Mouse (Mus musculus) layer of hippocampus, adult 18-20 months (tissue): ENCODE results near the gene Gabrr1. TPM values are rescaled to one million over a fixed set of nuclear protein-coding genes. Genes with fewer than 3 reads are reported as not detected.

Source experiments
- DNase-seq, 2 experiments: peaks; one replicate each; pipeline ENCODE4 v3.0.0; 2022; ENCODE audit warnings: low spot score in 2 of 2
- total RNA-seq, 2 experiments: library from RNA; stranded (reverse); gene quantifications; 2 replicates each; pipeline ENCODE4 v1.2.3; 2021

The Gabrr1 gene
- total RNA-seq, 2 experiments from 2014 or later = 0.13 TPM; not detected in 1

- DNase-seq = peak in 1 of 2 experiments; percentile 48
These were observed 76.8 kb downstream of the Gabrr1 start, which contains the start of gene Srsf12 for GRCm38 (mm10) chr4:33208881-33209841. Gene Srsf12 (plus strand): TSS chr4:33208991.

Other genes with a start within 250 kb of the Gabrr1 start
- gene Ankrd6, start 181.7 kb upstream of the Gabrr1 start, total RNA-seq = 10 to 100 TPM; 36.7 to 42.9 TPM
- gene Rragd, start 149.5 kb upstream of the Gabrr1 start, total RNA-seq = 10 to 100 TPM; 64.8 to 70.4 TPM
- gene Ube2j1, start 101.1 kb upstream of the Gabrr1 start, total RNA-seq = 100 to 1,000 TPM in 1 of 2 experiments, 10 to 100 TPM in 1; 92.7 to 100 TPM
- under 1 TPM; 0.62 to 0.81 TPM for gene Gabrr2, start 69.5 kb upstream of the Gabrr1 start, total RNA-seq
- gene Pm20d2, start 57.2 kb downstream of the Gabrr1 start, total RNA-seq = 10 to 100 TPM in 1 of 2 experiments, 1 to 10 TPM in 1; 9.5 to 10.1 TPM
- 10 to 100 TPM; 24.2 to 26.5 TPM for gene Srsf12, start 76.5 kb downstream of the Gabrr1 start, total RNA-seq
- 100 to 1,000 TPM; 160 to 168 TPM for gene Pnrc1, start 157.6 kb downstream of the Gabrr1 start, total RNA-seq
- 10 to 100 TPM; 27.5 to 34.1 TPM for gene Rngtt, start 177.8 kb downstream of the Gabrr1 start, total RNA-seq